Mouse (Mus musculus): Measurements from ENCODE around the gene 3110082I17Rik. TPM values are rescaled to one million over a fixed set of nuclear protein-coding genes. Genes with fewer than 3 reads are reported as not detected.

The 3110082I17Rik gene
- polyA plus RNA-seq, 1 experiment from 2014 or later = 12.7 TPM

- Histone ChIP-seq H3K4me3 (replicated peaks; ENCODE audit: low read length) (no peak overlapping the region), H3K27ac (no peak overlapping the region), H3K27me3 (ENCODE audit: control insufficient read depth, insufficient read depth, low read length) (no peaks in the 10 kb centered on the region), H3K9me3 (ENCODE audit: control insufficient read depth, low read length) (no peaks in the 10 kb centered on the region), H3K4me1 (replicated peaks; ENCODE audit: control insufficient read depth, insufficient read depth, low read length) (no peaks in the 10 kb centered on the region), H3K4me2 (replicated peaks) (no peak overlapping the region), H3K9ac (no peak overlapping the region), H3K36me3 (replicated peaks; ENCODE audit: control insufficient read depth, insufficient read depth) (no peaks in the 10 kb centered on the region)
- DNase-seq (ENCODE audit: low spot score) (no peak), ATAC-seq (ENCODE audit: low FRiP score) (no peak)
- 60% methylated on average over 11 of the region's 11 CpGs for WGBS
Observed at GRCm38 (mm10) chr5:139490131-139490530, 29.8 kb upstream of the 3110082I17Rik start.

- H3K36me3 ChIP-seq (replicated peaks; ENCODE audit: control insufficient read depth, insufficient read depth) = peaks cover 31% of the 10 kb centered on the region
- H3K9me3 ChIP-seq (ENCODE audit: control insufficient read depth, low read length) = no peaks in the 10 kb centered on the region
- peak within 1 kb of the TSS; percentile 82 for H3K4me2 ChIP-seq (replicated peaks)
- peak within 1 kb of the TSS; percentile 94 for H3K4me3 ChIP-seq (replicated peaks; ENCODE audit: low read length)
- peak within 1 kb of the TSS; percentile 90 for H3K27ac ChIP-seq
- H3K27me3 ChIP-seq (ENCODE audit: control insufficient read depth, insufficient read depth, low read length) = no peaks in the 10 kb centered on the region
- peak within 1 kb of the TSS; percentile 90 for H3K9ac ChIP-seq
- 2% methylated on average over 42 of the region's 42 CpGs for WGBS
- peaks cover 8% of the 10 kb centered on the region for H3K4me1 ChIP-seq (replicated peaks; ENCODE audit: control insufficient read depth, insufficient read depth, low read length)
- DNase-seq (ENCODE audit: low spot score) (peak; percentile 100), ATAC-seq (ENCODE audit: low FRiP score) (peak; percentile 95)
Observed at GRCm38 (mm10) chr5:139484185-139484814, 24.0 kb upstream of the 3110082I17Rik start, which contains the start of gene Zfand2a. Gene Zfand2a (minus strand): TSS chr5:139484549.

GRCm38 (mm10) chr5:139483171-139483848 lies 23.0 kb upstream of the 3110082I17Rik start:
- no peaks in the 10 kb centered on the region for H3K27me3 ChIP-seq (ENCODE audit: control insufficient read depth, insufficient read depth, low read length)
- peaks cover 41% of the 10 kb centered on the region for H3K36me3 ChIP-seq (replicated peaks; ENCODE audit: control insufficient read depth, insufficient read depth)
- peak overlapping the region; percentile 82 for H3K4me2 ChIP-seq (replicated peaks)
- DNase-seq (ENCODE audit: low spot score) = no peak
- peaks cover 8% of the 10 kb centered on the region for H3K4me1 ChIP-seq (replicated peaks; ENCODE audit: control insufficient read depth, insufficient read depth, low read length)
- no peaks in the 10 kb centered on the region for H3K9me3 ChIP-seq (ENCODE audit: control insufficient read depth, low read length)
- peak overlapping the region; percentile 94 for H3K4me3 ChIP-seq (replicated peaks; ENCODE audit: low read length)
- peak overlapping the region; percentile 90 for H3K9ac ChIP-seq
- 69% methylated on average over 14 of the region's 14 CpGs for WGBS
- no peak overlapping the region for H3K27ac ChIP-seq
- ATAC-seq (ENCODE audit: low FRiP score) = no peak

- Histone ChIP-seq H3K36me3 (replicated peaks; ENCODE audit: control insufficient read depth, insufficient read depth) (peaks cover 70% of the 10 kb centered on the region), H3K9me3 (ENCODE audit: control insufficient read depth, low read length) (no peaks in the 10 kb centered on the region), H3K4me3 (replicated peaks; ENCODE audit: low read length) (no peak overlapping the region), H3K27me3 (ENCODE audit: control insufficient read depth, insufficient read depth, low read length) (no peaks in the 10 kb centered on the region), H3K4me1 (replicated peaks; ENCODE audit: control insufficient read depth, insufficient read depth, low read length) (peaks cover 8% of the 10 kb centered on the region), H3K27ac (no peak overlapping the region), H3K9ac (no peak overlapping the region), H3K4me2 (replicated peaks) (no peak overlapping the region)
- 91% methylated on average over 10 of the region's 10 CpGs for WGBS
- no peak for ATAC-seq (ENCODE audit: low FRiP score)
- no peak for DNase-seq (ENCODE audit: low spot score)
Observed at GRCm38 (mm10) chr5:139480406-139480805, 20.1 kb upstream of the 3110082I17Rik start.

GRCm38 (mm10) chr5:139479088-139479487 lies 18.8 kb upstream of the 3110082I17Rik start:
- Histone ChIP-seq H3K9me3 (ENCODE audit: control insufficient read depth, low read length) (no peaks in the 10 kb centered on the region), H3K36me3 (replicated peaks; ENCODE audit: control insufficient read depth, insufficient read depth) (peaks cover 83% of the 10 kb centered on the region), H3K27ac (no peak overlapping the region), H3K4me1 (replicated peaks; ENCODE audit: control insufficient read depth, insufficient read depth, low read length) (peaks cover 8% of the 10 kb centered on the region), H3K4me3 (replicated peaks; ENCODE audit: low read length) (no peak overlapping the region), H3K27me3 (ENCODE audit: control insufficient read depth, insufficient read depth, low read length) (no peaks in the 10 kb centered on the region), H3K9ac (no peak overlapping the region), H3K4me2 (replicated peaks) (no peak overlapping the region)
- WGBS = 94% methylated on average over 8 of the region's 8 CpGs
- ATAC-seq (ENCODE audit: low FRiP score) (no peak), DNase-seq (ENCODE audit: low spot score) (no peak)

GRCm38 (mm10) chr5:139474741-139475140 lies 14.4 kb upstream of the 3110082I17Rik start:
- Histone ChIP-seq H3K4me2 (replicated peaks) (no peak overlapping the region), H3K36me3 (replicated peaks; ENCODE audit: control insufficient read depth, insufficient read depth) (peaks cover 93% of the 10 kb centered on the region), H3K4me1 (replicated peaks; ENCODE audit: control insufficient read depth, insufficient read depth, low read length) (no peaks in the 10 kb centered on the region), H3K27me3 (ENCODE audit: control insufficient read depth, insufficient read depth, low read length) (no peaks in the 10 kb centered on the region), H3K9ac (no peak overlapping the region), H3K9me3 (ENCODE audit: control insufficient read depth, low read length) (no peaks in the 10 kb centered on the region), H3K4me3 (replicated peaks; ENCODE audit: low read length) (no peak overlapping the region), H3K27ac (no peak overlapping the region)
- ATAC-seq (ENCODE audit: low FRiP score) = no peak
- 42% methylated on average over 9 of the region's 9 CpGs for WGBS
- no peak for DNase-seq (ENCODE audit: low spot score)

- Histone ChIP-seq H3K4me2 (replicated peaks) (no peak overlapping the region), H3K36me3 (replicated peaks; ENCODE audit: control insufficient read depth, insufficient read depth) (peaks cover 26% of the 10 kb centered on the region), H3K9ac (no peak overlapping the region), H3K27ac (no peak overlapping the region), H3K4me3 (replicated peaks; ENCODE audit: low read length) (no peak overlapping the region), H3K27me3 (ENCODE audit: control insufficient read depth, insufficient read depth, low read length) (no peaks in the 10 kb centered on the region), H3K9me3 (ENCODE audit: control insufficient read depth, low read length) (no peaks in the 10 kb centered on the region), H3K4me1 (replicated peaks; ENCODE audit: control insufficient read depth, insufficient read depth, low read length) (no peaks in the 10 kb centered on the region)
- ATAC-seq (ENCODE audit: low FRiP score) = no peak
- 52% methylated on average over 5 of the region's 5 CpGs for WGBS
- peak; percentile 61 for DNase-seq (ENCODE audit: low spot score)
Observed at GRCm38 (mm10) chr5:139467998-139468397, 7.7 kb upstream of the 3110082I17Rik start.

GRCm38 (mm10) chr5:139466801-139467200 lies 6.5 kb upstream of the 3110082I17Rik start:
- 72% methylated on average over 4 of the region's 4 CpGs for WGBS
- Histone ChIP-seq H3K9me3 (ENCODE audit: control insufficient read depth, low read length) (no peaks in the 10 kb centered on the region), H3K27me3 (ENCODE audit: control insufficient read depth, insufficient read depth, low read length) (no peaks in the 10 kb centered on the region)

GRCm38 (mm10) chr5:139466373-139466772 lies 6.0 kb upstream of the 3110082I17Rik start:
- Histone ChIP-seq H3K4me3 (replicated peaks; ENCODE audit: low read length) (no peak overlapping the region), H3K36me3 (replicated peaks; ENCODE audit: control insufficient read depth, insufficient read depth) (peaks cover 10% of the 10 kb centered on the region), H3K27ac (no peak overlapping the region), H3K27me3 (ENCODE audit: control insufficient read depth, insufficient read depth, low read length) (no peaks in the 10 kb centered on the region), H3K9me3 (ENCODE audit: control insufficient read depth, low read length) (no peaks in the 10 kb centered on the region), H3K4me1 (replicated peaks; ENCODE audit: control insufficient read depth, insufficient read depth, low read length) (no peaks in the 10 kb centered on the region), H3K4me2 (replicated peaks) (no peak overlapping the region), H3K9ac (no peak overlapping the region)
- DNase-seq (ENCODE audit: low spot score) (no peak), ATAC-seq (ENCODE audit: low FRiP score) (no peak)
- 69% methylated on average over 2 of the region's 2 CpGs for WGBS

More at GRCm38 (mm10) chr5:139466801-139467200, 6.5 kb upstream of the 3110082I17Rik start:
- Histone ChIP-seq H3K4me3 (replicated peaks; ENCODE audit: low read length) (no peak overlapping the region), H3K4me1 (replicated peaks; ENCODE audit: control insufficient read depth, insufficient read depth, low read length) (no peaks in the 10 kb centered on the region), H3K36me3 (replicated peaks; ENCODE audit: control insufficient read depth, insufficient read depth) (peaks cover 14% of the 10 kb centered on the region), H3K9ac (no peak overlapping the region), H3K4me2 (replicated peaks) (no peak overlapping the region), H3K27ac (no peak overlapping the region)
- no peak for ATAC-seq (ENCODE audit: low FRiP score)
- DNase-seq (ENCODE audit: low spot score) = no peak

Data from hindbrain, embryonic 14.5 days (tissue).